Comparison of ENCODE assay signal across 17 mouse cellular contexts in genomic region chr8:15304143-15304677, GRCm38 (mm10).
DNase-seq lines count a peak whose midpoint lies in the region.
"Had no signal": no experiment of that assay in that cellular context is flagged by ENCODE, and none has a peak within 500 bp of the region (broad histone marks: within the 10 kb centered on the region; RNA-seq: fewer than 3 reads in every experiment).

No protein-coding gene starts in this region.

- DNase-seq in left cerebral cortex, adult 11 months (ENCODE audit: low spot score): peak; percentile 29
- no peak for DNase-seq in left cerebral cortex, postnatal 10 days (ENCODE audit: extremely low spot score in 1 of 2, low spot score in 2 of 2)
- peak; percentile 30 for DNase-seq in right cerebral cortex, adult 18-20 months
- no peak for DNase-seq in right cerebral cortex, postnatal 10 days (ENCODE audit: low spot score in 2 of 2)
- DNase-seq in telencephalon, adult 2 months (ENCODE audit: low read depth, low spot score): peak; percentile 84
- no peak for DNase-seq in testis, postnatal 14 days (ENCODE audit: low spot score)
- DNase-seq: adrenal gland, adult 2 months; adrenal gland, postnatal 14 days; cerebellum, adult 11-12 months; cerebellum, adult 8-10 months; cerebellum, postnatal 10 days; cerebellum, postnatal 36 days; forebrain, postnatal 0 days; gastrocnemius, postnatal 25 days; heart, adult 18-20 months; heart, postnatal 10 days; heart, postnatal 36 days had no signal

- intact Hi-C loops in left cerebral cortex, postnatal 10 days (cut with DNase I): no loop called here

Comparison
In these comparisons a context has a peak if more than half of its experiments do, and no peak if none do; other contexts are left out.
1. DNase-seq: peak in left cerebral cortex, adult 11 months (single experiment), right cerebral cortex, adult 18-20 months (single experiment) and telencephalon, adult 2 months (single experiment); none in left cerebral cortex, postnatal 10 days (0 of 2), right cerebral cortex, postnatal 10 days (0 of 2) and testis, postnatal 14 days (single experiment).